Mouse (Mus musculus): Measurements from ENCODE around the gene Tyr. TPM values are rescaled to one million over a fixed set of nuclear protein-coding genes. Genes with fewer than 3 reads are reported as not detected.
A peak's percentile ranks its signal among the peaks of the same experiment; 100 is the strongest.
"Not testable (repeated sequence)": the region's sequence is repeated elsewhere in the genome, so short reads cannot be mapped to it uniquely, and the experiment has no call there.

Gene Tyr
- total RNA-seq (2021), result not detected
- long read RNA-seq, experiment 1, result 0 reads
- long read RNA-seq, experiment 2, result 0 reads

DNA sequence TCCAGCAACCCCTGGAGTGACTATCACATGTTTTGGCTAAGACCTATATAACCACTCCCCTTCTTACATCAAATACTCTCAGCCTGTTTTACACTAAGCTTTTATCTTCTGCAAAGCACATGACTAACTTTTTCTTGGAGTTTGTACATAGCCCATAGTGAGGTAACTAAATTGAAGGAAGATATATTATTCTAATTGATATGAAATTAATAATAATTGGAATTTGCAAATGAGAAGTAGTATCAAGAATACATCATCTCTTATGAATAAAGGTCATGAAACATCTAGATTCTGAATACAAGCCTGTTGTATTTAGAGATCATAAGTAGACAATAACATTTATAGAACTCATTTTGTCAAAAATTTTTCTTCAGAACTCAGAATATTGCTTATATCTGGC is at the start of gene Tyr:
Gene Tyr (minus strand): TSS at position 101 of the 400 bp plus-strand sequence.
- DNase-seq (ENCODE audit: low spot score in 2 of 2), result no peak

DNA sequence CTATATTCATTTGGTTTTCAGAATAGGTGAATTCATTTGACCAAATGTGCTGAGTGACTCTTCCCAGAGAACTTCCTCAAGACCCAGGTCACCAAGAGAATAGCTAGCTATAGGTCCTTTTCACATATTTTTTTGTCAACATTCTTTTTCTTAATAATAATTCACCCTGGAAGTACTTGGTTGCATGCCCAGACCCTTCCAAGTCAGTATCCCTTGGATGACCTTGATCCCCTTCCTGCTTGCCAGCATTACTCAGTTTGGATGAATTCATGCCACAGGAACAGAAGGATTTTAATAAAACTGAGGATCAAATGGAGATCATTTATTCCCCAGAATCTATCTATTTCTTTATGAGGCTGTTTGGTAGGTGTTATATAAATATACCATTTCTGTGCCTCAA is 45.7 kb upstream of the Tyr start:
- DNase-seq (ENCODE audit: low spot score in 2 of 2), result no peak

GRCm38 (mm10) chr7:87494124-87494682 is 891 bp upstream of the Tyr start:
- peak in 1 of 2 experiments; percentile 25 for DNase-seq (ENCODE audit: low spot score in 2 of 2)

DNA sequence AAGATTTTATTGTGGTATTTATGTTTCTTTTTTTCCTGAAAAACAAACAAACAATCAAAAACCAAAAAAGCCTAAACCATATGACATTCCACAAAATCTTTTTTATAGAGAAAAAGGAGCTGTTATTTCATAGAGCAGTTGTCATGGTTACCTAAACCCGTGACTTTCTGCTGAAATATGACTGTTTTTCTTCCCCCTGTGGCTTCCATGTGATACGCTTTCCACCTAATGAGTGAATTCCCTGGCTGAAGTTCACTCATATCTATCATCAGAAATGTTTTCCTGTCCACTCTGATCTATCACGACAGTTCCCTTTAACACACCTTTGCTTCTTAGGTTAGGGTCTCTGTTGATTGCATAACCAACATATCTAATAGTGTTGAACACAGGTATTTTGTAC is 5.3 kb downstream of the Tyr start:
- no peak for DNase-seq (ENCODE audit: low spot score in 2 of 2)

DNA sequence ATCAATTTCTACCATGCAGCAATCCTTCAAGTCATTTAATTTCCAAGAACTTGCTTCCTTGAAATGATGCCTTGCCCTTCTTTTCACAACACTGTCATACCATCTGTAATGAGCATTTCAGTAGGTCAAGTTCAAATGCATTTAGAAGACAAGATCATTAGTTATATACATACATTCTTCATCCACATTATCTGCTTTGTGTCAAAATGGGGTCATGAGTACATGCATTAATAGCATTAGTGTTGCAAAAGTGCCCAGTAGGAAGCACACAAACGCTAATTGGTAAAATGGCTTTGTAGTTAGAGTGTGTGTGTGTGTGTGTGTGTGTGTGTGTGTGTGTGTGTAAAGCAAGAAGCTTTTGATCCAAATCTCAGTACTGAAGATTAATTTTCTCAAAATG is 80.0 kb downstream of the Tyr start:
- DNase-seq (ENCODE audit: low spot score in 2 of 2), result no peak

GRCm38 (mm10) chr7:87411373-87411772 is 81.9 kb downstream of the Tyr start:
- not testable (repeated sequence) for DNase-seq (ENCODE audit: low spot score in 2 of 2)

DNA sequence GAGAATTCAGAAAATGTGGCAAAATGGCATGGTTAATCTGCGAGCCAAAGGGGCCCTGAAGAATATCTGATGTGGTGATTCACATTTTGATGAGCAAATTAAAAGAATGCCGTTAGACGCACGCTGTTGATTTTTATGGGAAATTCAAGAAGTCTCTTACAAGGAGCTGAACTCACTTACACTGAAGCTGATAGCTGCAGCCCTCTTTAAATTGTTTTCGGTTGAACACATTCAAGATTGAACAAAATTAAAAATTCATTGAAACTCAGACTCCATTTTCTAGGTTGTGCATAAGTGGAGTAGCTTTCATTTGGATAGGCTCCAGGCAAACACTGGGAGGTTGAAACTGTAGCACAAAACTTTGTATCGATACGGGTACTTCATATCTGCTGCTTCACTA is 96.3 kb downstream of the Tyr start:
- no peak for DNase-seq (ENCODE audit: low spot score in 2 of 2)

DNA sequence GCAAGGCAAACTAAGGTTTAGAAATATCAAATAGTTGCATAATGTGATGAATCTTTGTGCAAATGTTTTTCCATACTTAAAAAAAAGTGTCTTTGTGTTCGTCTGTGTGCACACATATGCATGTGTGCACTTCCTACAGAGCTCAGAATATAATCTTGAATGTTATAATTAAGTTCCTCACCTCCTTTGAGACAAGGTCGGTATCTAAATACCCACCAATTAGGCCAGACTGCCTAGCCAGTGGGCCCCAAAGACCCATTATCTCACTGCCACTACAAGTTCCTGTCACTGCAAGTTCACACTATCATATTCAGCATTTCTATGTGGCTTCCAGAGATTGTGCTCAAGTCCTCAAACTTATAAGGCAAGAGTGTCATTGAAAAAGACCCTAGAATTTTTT is 118.4 kb downstream of the Tyr start:
- no peak for DNase-seq (ENCODE audit: low spot score in 2 of 2)

Other genes starting within 250 kb of the Tyr start
- under 1 TPM in 1 of 2 experiments, not detected in 1; 0.16 TPM for gene Nox4, start 247.4 kb downstream of the Tyr start, total RNA-seq (2021)
- gene Grm5, start 90.7 kb upstream of the Tyr start, total RNA-seq (2021), result 100 to 1,000 TPM; 184 to 189 TPM